Mouse (Mus musculus) thymus, postnatal 25 days (tissue): ENCODE measurements around the gene St7l.

Experiments
- DNase-seq: peaks from one replicate; pipeline ENCODE4 v3.0.0; 2022

Gene St7l

DNA sequence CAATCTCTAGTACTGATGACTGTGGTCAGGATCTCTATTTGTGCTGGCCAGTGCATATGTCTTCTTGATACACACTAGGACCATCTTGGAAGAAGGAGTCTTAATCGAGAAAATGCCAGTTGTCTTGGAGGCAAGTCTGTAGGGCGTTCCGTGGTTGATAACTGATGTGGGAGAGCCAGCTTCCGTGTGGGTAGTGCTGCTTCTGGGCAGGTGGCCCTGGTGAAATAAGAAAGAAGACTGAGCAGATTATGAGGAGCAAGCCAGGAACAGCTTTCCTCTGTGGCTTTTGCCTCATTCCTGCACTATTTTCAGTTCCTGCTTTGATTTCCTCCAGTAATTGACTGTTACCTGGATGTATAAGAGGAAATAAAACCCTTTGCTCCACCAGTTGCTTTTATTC lies 41.6 kb downstream of the St7l start:
- no peak for DNase-seq

DNA sequence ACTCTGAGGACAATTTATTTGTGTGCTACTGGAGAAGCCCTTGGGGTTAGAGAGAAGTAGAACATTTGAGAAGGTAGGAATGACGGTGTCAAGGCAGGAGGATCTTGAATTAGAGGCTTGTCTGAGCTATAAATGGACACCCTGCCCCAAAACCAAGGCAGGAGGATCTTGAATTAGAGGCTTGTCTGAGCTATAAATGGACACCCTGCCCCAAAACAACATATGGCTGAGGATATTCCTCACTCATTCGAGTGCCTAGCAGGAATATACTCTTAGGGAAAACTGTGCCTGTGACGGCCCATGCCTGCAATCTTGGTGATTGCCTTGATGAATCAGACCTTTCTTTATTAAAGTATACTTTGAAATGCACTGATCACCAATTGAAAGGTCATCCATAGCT lies 42.2 kb downstream of the St7l start:
- DNase-seq, result no peak

DNA sequence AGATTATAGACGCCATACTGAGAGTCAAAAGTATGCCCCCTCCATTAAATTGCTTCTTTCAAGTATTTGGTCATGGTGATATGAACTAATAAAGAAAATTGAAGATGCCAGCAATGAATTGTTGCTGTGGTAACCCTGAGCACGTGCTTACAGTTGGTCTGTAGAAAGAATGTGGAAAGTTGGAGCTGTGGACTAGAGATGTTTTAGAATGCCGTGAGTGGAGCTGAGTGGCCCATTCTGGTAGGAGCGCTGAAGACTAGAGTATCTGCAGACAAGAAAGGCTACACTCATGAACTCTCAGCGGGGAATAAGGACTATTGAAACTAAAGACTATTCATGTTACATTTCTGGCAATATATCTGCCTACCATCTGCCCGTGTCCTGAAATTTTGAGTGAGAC lies 45.4 kb downstream of the St7l start:
- no peak for DNase-seq

DNA sequence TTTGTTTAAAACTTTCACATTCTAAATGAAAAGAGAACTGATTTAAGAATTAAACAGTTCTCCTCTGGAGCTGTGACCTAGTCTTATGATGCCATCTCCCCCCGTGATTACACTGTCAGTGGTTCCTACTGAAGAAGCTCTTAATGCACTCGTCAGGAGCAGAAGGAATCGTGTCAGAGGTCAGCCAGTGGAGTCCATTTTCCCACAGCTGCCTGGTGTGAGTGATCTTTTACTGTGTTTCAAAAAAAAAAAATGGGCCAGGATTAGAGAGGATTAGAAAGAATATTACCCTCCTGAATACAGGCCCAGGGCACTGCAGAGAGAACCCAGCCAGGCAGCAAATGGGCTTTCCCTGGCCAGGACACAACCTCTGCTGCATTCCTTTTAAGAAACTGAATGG lies 51.2 kb downstream of the St7l start:
- no peak for DNase-seq

DNA sequence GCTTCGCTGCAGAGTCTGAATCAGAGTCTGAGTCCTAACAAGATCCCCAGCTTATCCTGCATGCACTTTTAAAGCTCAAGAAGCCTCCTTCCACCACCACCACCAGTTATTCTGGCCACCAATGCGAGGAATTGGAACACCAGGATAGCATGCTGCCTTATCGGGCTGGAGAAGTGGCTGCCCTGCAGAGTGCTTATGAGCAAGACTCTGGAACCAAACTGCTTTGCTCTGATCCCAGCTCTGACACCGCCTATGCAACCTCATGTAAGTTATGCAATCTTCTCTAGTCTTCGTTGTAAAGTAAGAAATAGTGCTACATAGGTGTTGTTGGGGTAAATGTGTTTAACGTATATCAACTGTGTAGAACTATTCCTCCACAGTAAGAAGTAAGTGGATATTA lies 65.6 kb downstream of the St7l start:
- no peak for DNase-seq

DNA sequence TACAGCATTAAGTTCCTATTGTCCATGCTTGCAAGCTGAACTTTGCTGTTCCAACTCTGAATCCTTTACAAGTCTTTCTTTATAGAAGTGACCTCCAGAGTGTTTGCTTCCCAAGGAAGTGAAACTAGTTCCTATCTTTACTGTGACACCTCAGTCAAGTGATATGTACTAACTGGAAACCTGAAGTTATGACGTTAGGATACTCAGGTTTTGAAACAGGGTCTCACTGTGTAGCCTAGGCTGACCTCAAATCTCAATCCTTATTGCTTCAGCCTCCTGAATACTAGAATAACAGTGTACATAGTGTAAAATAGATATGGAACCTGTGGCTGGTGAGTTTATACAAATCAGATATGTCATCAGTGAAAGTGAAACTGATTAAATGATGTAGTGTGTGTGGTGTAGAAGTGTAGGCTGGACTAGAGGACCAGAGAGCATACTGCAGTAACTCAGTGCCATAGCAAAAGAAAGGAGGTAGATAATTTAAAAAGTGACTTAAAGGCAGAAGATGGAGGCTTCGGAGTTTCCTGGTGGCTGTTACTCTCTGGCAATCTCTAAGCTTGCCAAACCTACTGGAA lies 74.0 kb downstream of the St7l start:
- no peak for DNase-seq

DNA sequence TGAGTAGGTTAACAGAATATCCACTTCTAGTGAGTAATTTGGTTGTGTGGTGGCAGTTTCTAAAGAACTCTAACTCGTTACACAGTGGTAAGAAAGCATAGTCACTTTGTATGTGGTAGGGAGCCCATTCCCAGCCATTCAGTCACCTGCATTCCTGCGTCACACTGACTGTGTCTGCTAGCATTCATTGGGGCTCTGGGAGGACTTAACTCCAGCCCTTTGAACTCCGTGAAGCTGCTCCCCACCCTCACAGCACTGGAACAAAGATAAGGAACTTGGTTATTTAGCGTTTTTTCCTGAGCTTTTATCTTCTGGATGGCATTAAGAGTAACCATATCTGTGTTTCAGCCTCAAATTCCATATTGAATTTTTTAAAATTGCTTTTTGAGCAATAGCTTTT lies 74.5 kb downstream of the St7l start:
- DNase-seq, result no peak

DNA sequence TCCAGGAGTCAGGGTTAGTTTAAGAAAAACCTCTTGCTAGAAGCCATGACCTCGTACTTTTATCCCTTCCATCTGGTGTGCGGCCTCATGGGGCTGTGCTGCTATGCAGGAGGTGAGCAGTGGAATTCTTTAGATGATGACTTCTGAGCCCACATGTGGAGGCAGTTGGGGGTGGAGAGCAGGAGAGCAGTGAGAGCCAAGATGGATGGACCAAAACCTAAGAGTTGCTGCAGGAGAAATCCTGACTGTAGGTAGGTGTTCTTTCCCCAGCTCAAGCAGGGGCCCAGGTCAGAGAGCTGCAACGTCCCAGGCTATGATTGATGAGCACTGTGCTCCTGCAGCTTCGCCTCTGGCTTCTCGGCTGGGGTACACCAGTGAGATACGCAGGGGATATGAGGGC lies 76.9 kb downstream of the St7l start:
- no peak for DNase-seq

DNA sequence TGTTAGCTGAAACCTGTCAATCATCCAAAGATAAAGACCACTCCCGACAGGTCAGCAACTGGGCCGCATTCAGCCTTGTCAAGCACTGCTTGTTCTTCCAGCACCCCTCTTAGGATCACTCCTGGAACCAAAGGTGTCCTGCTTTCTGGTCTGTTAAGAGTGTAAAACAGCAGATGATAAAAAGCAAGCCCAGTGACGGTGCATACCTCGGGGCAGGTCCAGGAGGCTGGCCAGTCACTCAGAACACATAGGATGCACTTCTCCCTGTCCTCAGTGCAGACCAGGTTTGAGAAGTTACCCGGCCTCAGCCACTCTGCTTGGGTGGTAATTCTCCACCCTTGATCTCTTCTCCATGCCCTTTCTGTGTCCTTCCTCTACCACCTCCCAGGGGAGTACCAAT lies 78.9 kb downstream of the St7l start:
- DNase-seq, result no peak

DNA sequence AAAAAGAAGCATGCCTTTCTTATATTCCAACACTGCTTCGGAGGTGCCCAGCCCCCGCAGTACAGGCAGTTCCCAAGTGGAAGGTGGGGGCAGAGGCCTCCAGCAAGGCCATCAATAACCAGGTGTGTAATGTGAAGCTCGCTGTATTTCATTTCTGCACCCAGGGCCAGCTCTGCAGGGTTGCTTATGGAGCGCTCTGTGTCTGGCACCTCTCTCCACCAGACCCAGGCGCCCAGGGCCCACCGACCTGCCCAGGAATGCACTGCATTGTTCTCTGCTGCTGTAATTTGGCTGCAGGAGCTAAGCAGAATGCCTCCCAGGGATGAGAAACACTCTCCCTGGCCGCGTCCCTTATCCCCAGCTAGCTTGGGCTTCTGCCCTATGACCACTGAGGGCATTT lies 79.5 kb downstream of the St7l start:
- no peak for DNase-seq

DNA sequence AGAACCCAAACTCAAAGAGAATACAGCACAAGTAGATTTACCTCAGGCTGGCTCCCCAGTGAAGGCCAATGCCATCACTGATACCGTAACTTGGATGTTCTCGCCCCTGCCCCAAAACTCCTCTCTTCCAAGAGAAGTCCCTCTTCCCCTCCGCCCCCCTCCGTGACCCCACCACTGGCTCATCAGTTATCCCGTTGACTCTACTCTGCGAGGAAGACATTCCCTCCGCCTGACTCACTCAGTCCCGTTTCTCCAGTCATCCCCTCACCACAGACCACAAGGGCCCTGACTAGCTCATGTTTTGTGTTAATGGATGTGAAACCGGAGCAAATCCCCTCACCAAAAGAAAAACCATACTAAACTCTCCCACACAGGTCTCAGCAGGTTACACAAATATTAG lies 81.1 kb downstream of the St7l start:
- DNase-seq, result no peak

DNA sequence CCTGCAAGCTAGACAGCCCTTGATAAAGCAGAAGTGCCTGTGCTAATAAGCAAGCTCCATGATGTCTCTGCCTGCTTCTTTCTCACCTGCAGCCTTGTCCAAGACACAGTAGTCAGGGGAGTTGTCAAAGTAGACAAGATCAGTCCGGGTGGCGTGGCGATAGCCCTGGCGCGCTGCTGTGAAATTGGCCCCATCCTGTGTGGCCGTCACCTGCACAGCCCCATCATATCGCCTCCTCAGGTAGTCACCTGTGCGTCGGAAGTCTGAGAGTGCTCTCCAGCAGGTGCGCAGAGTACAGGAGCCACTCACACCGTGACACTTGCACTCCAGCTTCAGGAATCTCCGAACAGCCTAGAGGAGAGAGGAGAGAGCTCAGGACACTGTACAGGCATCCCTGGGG lies 87.1 kb downstream of the St7l start:
- no peak for DNase-seq

DNA sequence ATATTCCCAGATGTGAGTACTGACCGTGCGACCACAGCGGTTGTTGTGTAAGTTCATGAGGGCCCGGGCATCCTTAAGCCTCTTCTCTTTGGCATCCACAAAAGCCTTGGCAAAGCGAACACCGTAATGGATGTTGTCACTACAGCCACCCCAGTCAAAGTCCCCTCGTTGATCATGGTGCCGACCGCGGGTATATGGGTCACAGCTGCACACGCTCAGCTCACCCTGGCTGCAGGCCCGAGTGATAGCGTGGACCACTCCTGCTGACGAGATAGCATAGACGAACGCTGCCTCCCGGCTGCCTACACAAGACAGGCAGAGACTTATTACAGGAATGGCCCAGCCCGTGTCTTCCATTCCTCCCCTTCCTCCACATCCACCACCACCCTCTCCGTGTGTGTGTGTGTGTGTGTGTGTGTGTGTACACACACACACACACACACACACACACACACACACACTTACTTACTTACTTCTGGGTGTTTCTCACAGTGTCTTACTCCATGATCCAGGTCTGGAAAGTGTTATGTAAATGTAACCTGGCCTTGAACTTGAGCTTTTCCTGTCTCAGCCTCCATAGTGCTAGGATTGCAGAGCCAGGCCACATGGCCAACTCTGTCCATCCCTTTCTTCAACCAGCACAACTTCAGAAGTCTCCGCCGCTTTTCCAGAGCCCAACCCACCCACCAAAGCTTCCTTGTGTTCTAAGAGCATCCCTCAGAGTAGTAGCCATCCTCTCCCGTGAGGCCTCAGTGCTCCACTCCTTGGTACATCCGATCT lies 89.3 kb downstream of the St7l start:
- no peak for DNase-seq

DNA sequence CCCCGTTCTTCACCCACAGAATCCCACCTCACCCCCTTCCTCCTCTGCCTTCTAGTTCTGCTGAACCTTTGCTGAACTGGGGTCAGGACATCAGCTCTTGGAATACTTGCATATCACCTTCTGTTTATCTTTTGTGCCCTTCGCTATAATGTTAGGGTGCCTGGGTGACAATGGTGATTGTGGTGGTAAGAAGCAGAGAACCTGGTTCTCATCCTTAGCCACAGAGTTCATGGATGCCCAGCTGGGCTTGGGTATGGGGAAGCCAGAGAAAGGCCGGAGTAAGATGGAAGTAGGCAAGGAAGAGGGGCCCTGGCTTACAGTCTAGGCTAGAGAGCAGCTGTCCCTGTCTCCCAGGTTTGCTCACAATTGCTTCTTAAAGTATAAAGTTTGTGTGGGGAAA lies 90.3 kb downstream of the St7l start:
- DNase-seq, result no peak

DNA sequence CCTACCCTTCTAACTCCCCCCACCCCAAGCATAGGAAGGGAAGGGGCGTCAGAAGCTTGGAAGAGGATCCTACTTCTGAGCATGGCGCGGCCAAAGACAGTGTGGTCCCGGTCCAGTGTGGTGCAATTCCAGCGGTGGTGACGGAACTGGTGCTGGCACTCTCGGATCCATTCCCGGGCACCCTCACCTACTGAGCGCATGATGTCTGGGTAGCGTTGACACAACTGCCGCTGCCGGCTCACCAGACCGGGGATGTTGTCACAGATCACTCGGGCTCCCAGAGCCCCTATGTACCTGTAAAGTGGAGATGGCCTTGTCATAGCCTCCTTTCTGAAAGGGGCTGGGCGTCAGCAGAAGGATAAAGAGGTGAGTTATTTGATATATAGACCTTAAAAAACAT lies 90.7 kb downstream of the St7l start:
- no peak for DNase-seq

DNA sequence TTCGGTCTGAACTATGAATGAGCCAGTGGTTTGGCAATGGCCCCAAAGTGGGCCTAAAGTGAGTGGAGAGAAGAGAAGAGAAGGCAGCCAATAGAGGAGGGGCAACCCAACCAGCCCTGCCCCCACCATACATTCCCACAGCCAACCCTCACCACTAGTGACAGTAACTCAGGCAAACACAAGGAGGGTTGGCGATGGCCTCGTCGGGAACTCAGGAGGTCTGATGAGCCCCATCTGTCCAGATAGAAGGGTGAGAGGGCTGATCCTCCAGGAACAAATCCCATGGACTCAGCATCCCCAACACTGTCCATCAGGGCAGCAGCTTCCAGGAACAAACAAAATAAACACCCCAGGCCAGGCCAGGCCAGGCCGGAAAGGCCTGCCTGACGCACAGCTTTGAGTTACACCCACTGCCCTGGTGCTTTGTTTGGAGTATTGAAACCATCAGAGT lies 92.4 kb downstream of the St7l start:
- DNase-seq, result no peak

DNA sequence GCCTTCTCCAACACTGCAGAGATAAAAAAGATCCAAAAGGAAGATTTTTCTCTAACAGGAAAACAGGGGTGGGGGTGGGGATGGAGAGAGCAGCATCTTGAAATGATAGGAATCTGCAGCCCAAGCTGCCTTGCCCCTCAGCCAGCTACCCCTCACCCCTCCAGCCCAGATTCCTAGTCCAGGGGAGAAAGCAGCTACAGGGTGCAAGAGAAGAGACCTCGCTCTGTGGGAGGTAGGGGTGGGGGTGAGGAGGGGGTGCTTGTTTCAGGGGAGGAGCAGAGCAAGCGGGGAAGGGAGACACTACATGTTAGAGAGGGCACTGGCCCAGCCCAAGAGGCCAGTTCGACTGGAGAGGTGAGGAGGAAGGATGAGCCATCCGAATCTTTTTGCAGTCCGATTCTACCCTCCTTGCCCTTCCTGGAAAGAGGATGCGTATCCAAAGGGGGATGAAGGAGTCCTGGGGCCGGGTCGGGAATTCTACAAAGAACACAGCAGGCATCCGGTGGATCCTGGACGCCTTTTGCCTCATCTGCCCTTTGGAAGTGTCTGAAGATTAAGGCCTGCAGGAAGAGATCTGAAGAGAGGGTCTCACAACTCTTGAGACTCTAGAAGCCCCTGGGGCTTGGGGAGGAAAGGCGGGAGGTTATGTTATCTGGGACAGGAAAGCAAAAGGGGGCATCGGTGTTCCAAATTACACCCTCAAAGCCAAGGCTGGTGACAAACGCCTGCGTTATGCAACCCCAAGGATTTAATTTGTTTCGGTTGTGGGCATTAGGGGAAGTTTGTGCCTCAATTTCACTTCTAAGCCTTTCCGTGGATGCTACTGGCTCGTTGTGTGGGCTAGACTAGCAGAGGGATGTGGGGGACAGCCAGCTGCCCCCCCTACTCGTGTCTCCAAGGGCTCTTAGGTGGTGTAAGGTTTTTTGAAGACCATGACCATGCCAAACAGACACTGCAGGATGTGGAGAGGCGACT lies 96.5 kb downstream of the St7l start:
- no peak for DNase-seq

DNA sequence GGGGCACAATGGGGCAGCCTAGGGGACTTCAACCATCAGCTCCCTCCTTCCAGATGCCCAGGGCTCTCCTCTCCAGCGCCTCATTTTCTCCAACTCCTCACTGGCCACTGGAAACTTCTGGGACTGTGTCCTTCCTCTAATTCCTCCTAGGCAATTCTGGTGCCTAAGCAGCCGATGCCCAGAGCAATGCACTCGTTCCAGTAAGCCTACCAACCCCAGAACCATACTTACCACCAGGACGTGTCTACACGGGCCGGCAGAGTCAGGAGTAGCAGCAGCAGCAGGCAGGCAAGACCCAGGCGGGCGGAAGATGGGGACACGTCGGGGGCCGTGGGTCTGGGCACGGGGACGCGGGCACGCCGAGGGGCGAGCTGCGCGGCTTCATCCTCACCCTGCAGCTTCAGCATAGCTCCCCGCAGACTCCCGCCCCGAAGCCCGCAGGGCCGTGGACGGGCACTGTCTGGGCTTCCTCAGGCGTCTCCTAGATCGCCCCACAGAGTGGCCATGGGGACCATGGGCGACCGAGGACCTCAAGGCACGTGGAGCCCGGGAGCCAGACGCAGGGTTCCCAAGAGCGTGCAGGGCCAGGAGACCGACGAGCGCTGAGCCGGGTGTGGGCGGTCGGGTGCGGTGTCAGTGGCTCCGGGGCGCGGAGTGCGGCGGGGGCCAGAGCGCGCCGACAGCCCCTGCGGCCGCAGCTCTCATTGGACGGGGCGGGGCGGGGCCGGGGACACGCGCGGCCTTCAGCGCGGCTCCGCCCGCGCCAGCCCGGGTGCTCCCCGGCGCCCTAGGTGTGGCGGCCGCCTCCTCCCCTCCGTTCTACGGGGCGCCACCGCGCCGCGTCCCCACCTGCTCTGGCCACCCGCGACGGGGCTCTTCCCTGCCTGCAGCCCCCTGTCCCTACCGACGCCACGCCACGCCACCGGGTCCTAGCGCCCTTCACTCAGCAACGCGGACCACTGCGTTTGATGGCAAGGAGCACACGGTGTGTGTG lies 97.6 kb downstream of the St7l start, which contains the start of gene Wnt2b:
TSS of gene Wnt2b (minus strand) at position 856 of the 994 bp plus-strand sequence.
- no peak for DNase-seq

DNA sequence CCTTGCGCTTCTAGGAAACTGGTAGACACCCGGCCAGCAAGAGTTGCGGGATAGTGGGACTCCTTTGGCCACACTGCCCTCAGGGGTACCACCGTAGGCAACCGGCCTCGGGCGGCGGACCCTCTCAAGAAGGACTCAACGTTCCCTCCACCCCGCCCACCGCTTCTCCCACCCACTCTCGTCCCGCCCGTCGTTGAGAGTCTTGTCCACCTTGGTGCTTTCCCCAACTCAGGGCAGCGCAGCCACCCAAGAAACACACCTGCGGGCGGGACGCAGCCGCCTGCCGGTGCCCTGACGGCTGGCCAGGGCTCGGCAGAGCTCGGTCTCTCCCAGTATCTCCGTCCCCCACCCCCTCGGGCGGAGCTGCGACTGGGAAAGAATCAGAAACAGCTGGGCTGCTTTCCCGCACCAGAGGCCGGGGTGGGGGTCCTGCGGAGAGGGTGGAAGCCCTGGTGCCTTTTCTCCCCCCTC lies 98.4 kb downstream of the St7l start:
- no peak for DNase-seq

DNA sequence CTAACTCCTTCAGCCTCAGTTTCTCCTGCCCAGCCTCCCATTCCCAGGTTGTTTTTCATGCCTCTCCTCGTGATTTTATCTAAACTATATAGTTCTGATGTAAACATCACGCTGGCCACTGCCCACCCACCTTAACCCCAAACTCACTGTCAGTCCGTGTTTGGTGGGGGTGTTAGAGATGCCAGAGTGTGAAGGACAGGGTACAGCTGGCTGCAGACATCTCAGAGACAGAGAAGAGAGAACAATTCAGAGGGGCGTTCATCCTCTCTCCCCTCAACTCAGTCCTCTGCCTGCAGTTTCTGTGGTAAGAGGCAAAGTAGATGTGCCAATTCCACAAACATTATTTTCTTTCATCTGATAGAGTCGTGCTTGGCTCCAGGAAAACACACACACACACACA lies 99.1 kb downstream of the St7l start:
- no peak for DNase-seq

DNA sequence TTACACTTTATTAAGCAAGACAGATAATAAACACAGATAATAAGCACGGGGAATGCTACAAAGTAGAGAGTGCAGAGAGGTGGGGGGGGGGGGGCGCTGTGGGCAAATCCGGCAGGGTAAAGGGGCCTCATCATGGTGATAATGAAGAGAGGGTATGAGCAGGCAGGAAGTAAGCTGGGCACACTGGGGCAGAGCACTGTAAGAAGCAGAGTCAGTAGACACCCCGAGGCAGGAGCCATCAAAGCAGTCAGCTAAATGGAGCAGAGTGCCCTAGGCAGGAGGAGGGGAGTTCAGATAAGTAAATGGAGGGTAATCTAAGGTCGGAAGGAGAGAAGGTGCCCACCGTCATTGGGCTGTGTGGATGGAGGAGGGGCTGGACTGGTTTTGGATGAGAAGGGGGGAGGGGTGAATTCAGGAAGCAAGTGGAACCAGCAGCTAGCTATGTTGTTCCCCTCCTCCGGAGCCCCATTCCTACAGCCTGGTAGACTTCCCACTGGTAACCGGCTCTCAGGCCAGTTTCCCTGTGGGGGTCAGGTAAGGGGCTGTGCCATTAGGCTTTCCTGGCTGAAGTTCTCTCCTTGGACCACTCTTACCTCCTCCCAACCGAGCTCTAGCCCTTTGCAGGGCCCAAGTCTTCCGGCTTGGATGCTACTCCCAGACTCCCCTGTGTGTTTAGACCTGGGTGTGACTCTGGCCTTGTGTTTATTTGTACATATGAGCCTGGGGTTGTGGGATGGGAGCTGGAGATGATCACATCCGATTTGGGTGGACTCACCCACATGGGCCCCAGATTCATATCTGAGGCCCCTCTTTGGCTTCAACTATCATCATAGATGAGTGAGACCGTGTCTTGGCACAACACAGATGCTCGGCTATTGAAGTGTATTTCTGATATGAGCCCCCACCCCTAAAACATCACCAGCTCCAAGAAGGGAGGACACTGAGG lies 99.8 kb downstream of the St7l start:
- peak; percentile 40 for DNase-seq
